Mouse (Mus musculus) forebrain, embryonic 13.5 days (tissue): Measurements from ENCODE around the gene Acox1. TPM values are rescaled to one million over a fixed set of nuclear protein-coding genes. Genes with fewer than 3 reads are reported as not detected.

Experiments used
- ATAC-seq: fragments of 200-750 bp; cut with Nextera tagmentation; 2 replicates; pipeline ENCODE4 v1.8.0; 2017
- H3K27ac ChIP-seq: fragments of 300-500 bp; sonication (generic); 2 replicates; pipeline ENCODE4 v1.5.1; 2015; ENCODE audit warnings: inconsistent platforms, mild to moderate bottlenecking, moderate library complexity
- H3K27me3 ChIP-seq: fragments of 300-500 bp; sonication (generic); 2 replicates; pipeline ENCODE4 v1.6.1; 2015; ENCODE audit warnings: mild to moderate bottlenecking, inconsistent platforms
- H3K36me3 ChIP-seq: fragments of 300-500 bp; sonication (generic); 2 replicates; pipeline ENCODE4 v1.6.1; 2015; ENCODE audit warnings: mild to moderate bottlenecking, inconsistent platforms; ENCODE audit not compliant: poor library complexity, severe bottlenecking
- H3K4me1 ChIP-seq: fragments of 300-500 bp; sonication (generic); 2 replicates; pipeline ENCODE4 v1.6.1; 2015; ENCODE audit warnings: inconsistent platforms
- H3K4me2 ChIP-seq: fragments of 300-500 bp; sonication (generic); 2 replicates; pipeline ENCODE4 v1.6.1; 2015; ENCODE audit warnings: inconsistent platforms, mild to moderate bottlenecking, moderate library complexity
- H3K4me3 ChIP-seq: fragments of 300-500 bp; sonication (generic); 2 replicates; pipeline ENCODE4 v1.5.1; 2015; ENCODE audit warnings: mild to moderate bottlenecking, inconsistent platforms
- H3K9ac ChIP-seq: fragments of 300-500 bp; sonication (generic); 2 replicates; pipeline ENCODE4 v1.6.1; 2015; ENCODE audit warnings: mild to moderate bottlenecking, inconsistent platforms
- H3K9me3 ChIP-seq: fragments of 300-500 bp; sonication (generic); replicated peaks from 2 replicates; pipeline ENCODE4 v1.6.1; 2016; ENCODE audit warnings: inconsistent platforms
- WGBS: fragments of 180-500 bp; shearing (Covaris S2); methylation state at CpG from one replicate; pipeline ENCODE4 v1.1.7; 2015; 5-methylcytosine and 5-hydroxymethylcytosine counted together
- polyA plus RNA-seq: library from polyadenylated mRNA; unstranded; fragments of >200 nt; fragmentation: Nextera tagmentation; extraction: Ambion mirVana; gene quantifications from 2 replicates; pipeline ENCODE4 v1.2.1, GENCODE M21; 2015

The Acox1 gene
- polyA plus RNA-seq, 1 experiment from 2014 or later = 35.0 TPM

GRCm38 (mm10) chr11:116133497-116133896, 65.3 kb downstream of the Acox1 start:
- Histone ChIP-seq H3K4me1 (peaks cover 34% of the 10 kb centered on the region), H3K27ac (no peak overlapping the region), H3K9ac (no peak overlapping the region), H3K9me3 (no peaks in the 10 kb centered on the region), H3K36me3 (peaks cover 49% of the 10 kb centered on the region), H3K4me2 (no peak overlapping the region), H3K27me3 (no peaks in the 10 kb centered on the region), H3K4me3 (no peak overlapping the region)
- 92% methylated on average over 5 of the region's 5 CpGs for WGBS
- ATAC-seq = no peak

- H3K9me3 ChIP-seq = no peaks in the 10 kb centered on the region
- no peak overlapping the region for H3K4me3 ChIP-seq
- H3K4me2 ChIP-seq = no peak overlapping the region
- peaks cover 49% of the 10 kb centered on the region for H3K36me3 ChIP-seq
- no peaks in the 10 kb centered on the region for H3K27me3 ChIP-seq
- no peak overlapping the region for H3K27ac ChIP-seq
- ATAC-seq = no peak
- H3K4me1 ChIP-seq = peaks cover 29% of the 10 kb centered on the region
- no peak overlapping the region for H3K9ac ChIP-seq
- WGBS = 88% methylated on average over 16 of the region's 16 CpGs
These were observed 66.2 kb downstream of the Acox1 start for GRCm38 (mm10) chr11:116132366-116133333.

GRCm38 (mm10) chr11:116131349-116132170, 67.3 kb downstream of the Acox1 start:
- Histone ChIP-seq H3K9ac (peak overlapping the region; percentile 77; the same call in 1 of the 2 replicates), H3K4me3 (peak overlapping the region; percentile 52), H3K4me2 (peak overlapping the region; percentile 85), H3K27me3 (no peaks in the 10 kb centered on the region), H3K36me3 (peaks cover 49% of the 10 kb centered on the region), H3K9me3 (no peaks in the 10 kb centered on the region), H3K27ac (peak overlapping the region; percentile 21; the same call in 1 of the 2 replicates), H3K4me1 (peaks cover 28% of the 10 kb centered on the region)
- ATAC-seq = no peak
- 82% methylated on average over 15 of the region's 15 CpGs for WGBS

GRCm38 (mm10) chr11:116130488-116131205, 68.2 kb downstream of the Acox1 start, which contains the start of gene Trim65:
TSS of gene Trim65 (minus strand) at chr11:116131128.
- 1% methylated on average over 69 of the region's 69 CpGs for whole genome bisulfite sequencing

DNA sequence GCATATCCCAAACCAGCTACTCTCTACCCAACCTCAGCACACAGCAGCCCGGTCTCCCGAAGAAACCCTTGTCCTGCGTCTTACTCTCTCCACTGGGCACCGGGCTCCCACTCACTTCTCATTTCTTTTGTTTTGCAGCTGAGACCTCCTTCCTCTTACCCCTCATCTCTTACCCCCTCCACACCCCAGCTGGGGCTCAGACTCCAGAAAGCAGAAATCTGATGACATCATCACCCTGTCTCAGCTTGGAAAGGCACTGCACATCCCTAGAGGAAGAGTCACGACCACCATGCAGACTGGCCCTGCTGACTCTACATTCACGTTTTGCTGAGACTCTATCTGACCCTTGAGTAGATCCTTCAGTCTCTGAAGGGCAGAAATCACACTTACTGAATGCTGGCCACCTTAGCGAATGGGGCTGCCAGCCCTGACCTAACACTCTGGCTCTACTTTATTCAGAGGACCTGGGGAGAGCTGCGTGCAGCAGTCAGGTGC, 68.8 kb downstream of the Acox1 start:
- H3K4me3 ChIP-seq = peak overlapping the region; percentile 52
- H3K27me3 ChIP-seq = no peaks in the 10 kb centered on the region
- peak overlapping the region; percentile 83 for H3K27ac ChIP-seq
- H3K9me3 ChIP-seq = no peaks in the 10 kb centered on the region
- H3K9ac ChIP-seq = peak overlapping the region; percentile 77
- WGBS = 40% methylated on average over 8 of the region's 8 CpGs
- H3K36me3 ChIP-seq = peaks cover 39% of the 10 kb centered on the region
- peak overlapping the region; percentile 85 for H3K4me2 ChIP-seq
- H3K4me1 ChIP-seq = peaks cover 28% of the 10 kb centered on the region
- ATAC-seq = peak; percentile 29

More at GRCm38 (mm10) chr11:116130488-116131205, 68.2 kb downstream of the Acox1 start, which contains the start of gene Trim65:
- Histone ChIP-seq H3K9me3 (no peaks in the 10 kb centered on the region), H3K27me3 (no peaks in the 10 kb centered on the region), H3K4me3 (peak within 1 kb of the TSS; percentile 52), H3K36me3 (peaks cover 42% of the 10 kb centered on the region), H3K9ac (peak within 1 kb of the TSS; percentile 77), H3K4me1 (peaks cover 28% of the 10 kb centered on the region), H3K27ac (peak within 1 kb of the TSS; percentile 83), H3K4me2 (peak within 1 kb of the TSS; percentile 85)
- peak; percentile 90 for ATAC-seq

DNA sequence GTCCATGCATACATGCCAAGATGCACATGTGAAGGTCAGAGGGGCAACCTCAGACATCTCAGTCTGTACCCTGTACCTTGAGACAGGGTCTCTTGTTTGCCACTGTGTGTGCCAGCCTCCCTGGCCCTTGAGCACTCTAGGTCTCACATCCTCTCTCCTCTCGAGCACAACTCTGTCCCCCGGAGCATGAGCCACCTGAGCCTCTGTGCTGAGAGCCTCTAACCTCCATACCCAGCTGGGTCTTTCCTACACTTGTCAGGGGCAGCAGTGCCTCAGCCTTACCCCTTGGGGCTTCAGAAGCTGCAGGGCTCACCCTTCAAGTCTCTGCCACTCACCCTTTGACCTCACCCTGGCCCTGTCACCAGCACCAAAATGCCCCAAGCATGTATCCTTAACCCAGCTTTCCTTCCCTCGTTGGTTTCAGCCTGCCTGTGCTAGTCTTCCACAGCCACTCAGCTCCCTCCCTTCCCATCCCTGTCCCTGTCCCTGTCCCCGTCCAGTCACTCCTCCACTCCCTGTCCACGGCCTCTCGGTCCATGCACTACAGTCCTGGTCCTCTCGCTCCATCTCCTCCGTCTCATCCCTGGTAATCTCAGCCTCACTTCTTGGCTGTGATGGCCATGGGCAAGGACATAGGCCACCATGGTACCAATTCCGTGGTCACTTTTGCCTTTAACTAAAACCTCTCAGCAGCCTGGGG, 69.6 kb downstream of the Acox1 start:
- ATAC-seq = no peak
- 82% methylated on average over 9 of the region's 9 CpGs for WGBS
- H3K9ac ChIP-seq = peak overlapping the region; percentile 77; the same call in 1 of the 2 replicates

DNA sequence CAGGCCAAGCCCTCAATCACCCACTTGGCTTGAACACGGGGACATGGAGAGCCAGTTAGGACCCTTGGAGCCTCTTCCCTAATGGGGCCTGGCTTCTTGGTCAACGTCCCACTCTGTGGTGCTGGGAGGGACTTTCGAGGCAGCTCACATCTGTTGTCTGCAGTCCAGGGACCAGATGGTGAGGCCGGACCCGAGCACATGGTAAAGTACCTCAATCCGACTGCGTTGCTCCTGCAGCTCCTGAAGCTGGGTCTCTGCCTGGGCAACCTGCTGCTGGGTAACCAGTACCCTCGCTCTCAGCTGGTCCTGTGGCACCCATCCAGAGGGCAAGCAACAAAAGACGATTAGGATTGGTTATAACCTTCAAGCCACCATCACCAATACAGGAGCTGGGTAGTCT, 70.9 kb downstream of the Acox1 start:
- 80% methylated on average over 9 of the region's 9 CpGs for WGBS
- peaks cover 19% of the 10 kb centered on the region for H3K36me3 ChIP-seq
- ATAC-seq = no peak
- H3K27me3 ChIP-seq = no peaks in the 10 kb centered on the region
- no peaks in the 10 kb centered on the region for H3K9me3 ChIP-seq
- H3K9ac ChIP-seq = no peak overlapping the region
- peaks cover 28% of the 10 kb centered on the region for H3K4me1 ChIP-seq
- no peak overlapping the region for H3K4me2 ChIP-seq
- no peak overlapping the region for H3K27ac ChIP-seq
- no peak overlapping the region for H3K4me3 ChIP-seq

More for the DNA sequence above, 69.6 kb downstream of the Acox1 start:
- H3K4me2 ChIP-seq = peak overlapping the region; percentile 85; the same call in 1 of the 2 replicates
- peaks cover 31% of the 10 kb centered on the region for H3K36me3 ChIP-seq
- no peaks in the 10 kb centered on the region for H3K9me3 ChIP-seq
- H3K4me1 ChIP-seq = peaks cover 28% of the 10 kb centered on the region
- H3K27me3 ChIP-seq = no peaks in the 10 kb centered on the region
- no peak overlapping the region for H3K4me3 ChIP-seq
- no peak overlapping the region for H3K27ac ChIP-seq

DNA sequence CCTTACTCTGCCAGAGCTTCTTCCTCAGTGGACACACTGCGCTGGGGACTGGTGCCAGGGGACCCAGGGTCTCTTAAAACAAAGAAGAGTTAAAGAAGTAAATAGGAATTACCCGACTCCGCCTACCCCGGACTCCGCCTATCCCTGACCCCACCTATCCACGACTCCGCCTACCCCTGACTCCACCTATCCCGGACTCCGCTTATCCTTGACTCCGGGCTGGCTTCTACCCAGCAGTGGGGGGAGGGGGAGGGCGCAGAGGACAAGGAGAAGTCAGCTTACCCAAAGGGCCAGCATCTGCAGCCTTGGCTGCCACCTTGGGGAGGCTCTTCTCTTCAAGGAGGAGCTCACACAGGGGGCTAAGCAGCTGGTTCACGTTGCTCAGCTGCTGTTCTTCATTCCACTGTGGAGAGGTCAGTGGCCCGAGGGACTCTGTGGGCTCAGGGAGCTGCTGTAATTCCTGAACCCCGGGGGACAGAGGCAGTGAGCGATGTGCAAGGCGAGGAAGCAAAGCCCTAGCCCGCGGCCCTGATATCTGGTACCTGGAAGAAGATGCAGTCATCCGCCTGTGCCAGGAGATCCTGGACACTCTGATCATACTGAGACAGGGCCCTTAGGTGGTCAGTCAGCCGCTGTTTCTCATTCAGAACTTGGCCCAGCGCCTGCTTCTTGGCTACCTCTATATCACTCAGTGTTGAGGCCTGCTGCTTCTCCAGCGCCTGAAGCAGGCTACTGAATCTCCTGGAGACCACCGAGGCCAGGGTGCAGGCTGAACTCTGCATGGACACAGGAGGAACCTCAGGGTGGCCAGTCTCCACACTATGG, 71.5 kb downstream of the Acox1 start, which contains the start of gene Trim47:
TSS of gene Trim47 (minus strand) at position 55 of the 825 bp plus-strand sequence.
- peak within 1 kb of the TSS; percentile 45; the same call in 1 of the 2 replicates for H3K9ac ChIP-seq
- peaks cover 28% of the 10 kb centered on the region for H3K4me1 ChIP-seq
- peaks cover 13% of the 10 kb centered on the region for H3K36me3 ChIP-seq
- H3K27me3 ChIP-seq = no peaks in the 10 kb centered on the region
- H3K27ac ChIP-seq = no peak within 1 kb of the TSS
- no peak within 1 kb of the TSS for H3K4me3 ChIP-seq
- 33% methylated on average over 23 of the region's 23 CpGs for WGBS
- no peak for ATAC-seq
- peak within 1 kb of the TSS; percentile 28; the same call in 1 of the 2 replicates for H3K4me2 ChIP-seq
- no peaks in the 10 kb centered on the region for H3K9me3 ChIP-seq

DNA sequence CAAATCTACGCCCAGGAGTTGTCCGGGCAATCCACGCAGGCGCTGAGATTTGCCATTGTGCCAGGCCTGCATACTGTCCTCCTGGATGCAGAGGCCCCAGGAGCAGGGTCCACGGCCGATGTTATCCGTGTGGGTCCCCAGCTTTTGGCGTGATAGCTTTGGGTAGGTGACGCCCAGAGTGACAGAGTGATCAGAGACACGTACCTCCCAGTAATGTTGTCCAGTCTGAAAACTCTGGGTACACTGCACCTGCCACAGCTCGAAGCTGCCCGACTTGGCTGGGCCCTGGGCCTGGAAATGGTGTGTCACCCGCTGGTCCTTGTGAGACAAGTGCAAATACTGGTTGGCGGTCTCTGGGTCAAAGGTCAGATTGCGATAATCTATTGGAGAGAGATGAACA, 72.6 kb downstream of the Acox1 start:
- Histone ChIP-seq H3K9ac (no peak overlapping the region), H3K4me2 (no peak overlapping the region), H3K27ac (no peak overlapping the region), H3K27me3 (no peaks in the 10 kb centered on the region), H3K4me1 (peaks cover 25% of the 10 kb centered on the region), H3K36me3 (peaks cover 3% of the 10 kb centered on the region; the same call in 1 of the 2 replicates), H3K9me3 (no peaks in the 10 kb centered on the region), H3K4me3 (no peak overlapping the region)
- ATAC-seq = no peak
- WGBS = 93% methylated on average over 15 of the region's 15 CpGs
